Mouse (Mus musculus) myocyte (in vitro differentiated cells): ENCODE data around the gene Tnfrsf23.

ENCODE experiments used
- CEBPB ChIP-seq: IDR thresholded peaks from 2 replicates; pipeline ENCODE4 v1.6.1; 2011; ENCODE audit warnings: mild to moderate bottlenecking, moderate library complexity; ENCODE audit not compliant: poor library complexity, insufficient read depth, severe bottlenecking
- E2F4 ChIP-seq: IDR thresholded peaks from one replicate; pipeline ENCODE4 v1.6.1; 2011; ENCODE audit warnings: mild to moderate bottlenecking, control low read depth, moderate library complexity; ENCODE audit not compliant: insufficient read depth
- MAX ChIP-seq: IDR thresholded peaks from one replicate; pipeline ENCODE4 v1.6.1; 2011; ENCODE audit warnings: low read depth, mild to moderate bottlenecking, control low read depth
- POLR2A ChIP-seq: IDR thresholded peaks from one replicate; pipeline ENCODE4 v1.6.1; 2011; ENCODE audit warnings: low read depth, mild to moderate bottlenecking, control low read depth, moderate library complexity; ENCODE audit not compliant: insufficient read length
- POLR2AphosphoS2 ChIP-seq: IDR thresholded peaks from one replicate; pipeline ENCODE4 v1.6.1; 2011; ENCODE audit warnings: low read depth, control low read depth; ENCODE audit not compliant: insufficient read length
- SRF ChIP-seq: IDR thresholded peaks from one replicate; pipeline ENCODE4 v1.6.1; 2011; ENCODE audit warnings: low read depth; ENCODE audit not compliant: control insufficient read depth, insufficient read length
- TCF12 ChIP-seq: IDR thresholded peaks from one replicate; pipeline ENCODE4 v1.6.1; 2011; ENCODE audit warnings: mild to moderate bottlenecking, control low read depth; ENCODE audit not compliant: poor library complexity, insufficient read depth, severe bottlenecking
- TCF3 ChIP-seq: IDR thresholded peaks from one replicate; pipeline ENCODE4 v1.6.1; 2011; ENCODE audit warnings: low read depth, control low read depth; ENCODE audit not compliant: insufficient read length
- USF1 ChIP-seq: IDR thresholded peaks from one replicate; pipeline ENCODE4 v1.6.1; 2011; ENCODE audit warnings: low read depth, mild to moderate bottlenecking, control low read depth, moderate library complexity

GRCm38 (mm10) chr7:143713421-143713820 lies 27.7 kb upstream of the Tnfrsf23 start:
- TF ChIP-seq USF1, result no peak
- no peak for TF ChIP-seq POLR2A
- TF ChIP-seq MAX, result no peak
- TF ChIP-seq POLR2AphosphoS2, result no peak
- TF ChIP-seq E2F4, result no peak
- no peak for TF ChIP-seq TCF12
- TF ChIP-seq SRF, result no peak
- TF ChIP-seq CEBPB, result no peak
- TF ChIP-seq TCF3, result no peak
